ENCODE assay signal across 31 mouse cellular contexts in genomic region chr9:56086524-56086923, GRCm38 (mm10).
"Had no signal": no experiment of that assay in that cellular context is flagged by ENCODE, and none has a peak within 500 bp of the region (broad histone marks: within the 10 kb centered on the region; RNA-seq: fewer than 3 reads in every experiment).

No protein-coding gene starts in this region.

- ATAC-seq: liver, embryonic 12.5 days; liver, postnatal 0 days; lung, postnatal 0 days; midbrain, embryonic 13.5 days; midbrain, embryonic 15.5 days; midbrain, embryonic 16.5 days had no signal

- H3K27me3 ChIP-seq: limb, embryonic 12.5 days; limb, embryonic 13.5 days; limb, embryonic 15.5 days; liver, embryonic 12.5 days; liver, embryonic 13.5 days; liver, embryonic 15.5 days; lung, embryonic 15.5 days; midbrain, embryonic 12.5 days; midbrain, embryonic 13.5 days; midbrain, embryonic 15.5 days; neural tube, embryonic 12.5 days had no signal

- H3K9ac ChIP-seq: limb, embryonic 12.5 days; limb, embryonic 13.5 days; limb, embryonic 15.5 days; liver, embryonic 12.5 days; liver, embryonic 13.5 days; liver, embryonic 14.5 days; liver, embryonic 15.5 days; liver, postnatal 0 days; lung, embryonic 14.5 days; lung, embryonic 15.5 days; midbrain, embryonic 12.5 days; midbrain, embryonic 13.5 days; midbrain, embryonic 15.5 days; neural tube, embryonic 12.5 days had no signal

- H3K4me2 ChIP-seq: limb, embryonic 12.5 days; limb, embryonic 13.5 days; limb, embryonic 15.5 days; liver, embryonic 11.5 days; liver, embryonic 12.5 days; liver, embryonic 13.5 days; liver, embryonic 15.5 days; lung, embryonic 14.5 days; lung, embryonic 15.5 days; midbrain, embryonic 11.5 days; midbrain, embryonic 12.5 days; midbrain, embryonic 13.5 days; midbrain, embryonic 15.5 days; neural tube, embryonic 12.5 days had no signal

- H3K36me3 ChIP-seq: limb, embryonic 10.5 days; limb, embryonic 12.5 days; limb, embryonic 13.5 days; limb, embryonic 15.5 days; liver, embryonic 12.5 days; liver, embryonic 13.5 days; liver, embryonic 15.5 days; lung, embryonic 15.5 days; midbrain, embryonic 15.5 days; neural tube, embryonic 12.5 days had no signal

- H3K4me1 ChIP-seq: liver, embryonic 15.5 days had no signal

- H3K4me3 ChIP-seq: limb, embryonic 10.5 days; limb, embryonic 12.5 days; limb, embryonic 13.5 days; limb, embryonic 15.5 days; liver, embryonic 12.5 days; liver, embryonic 13.5 days; liver, embryonic 15.5 days; lung, embryonic 15.5 days; megakaryocyte, embryonic 14.5 days; midbrain, embryonic 10.5 days; midbrain, embryonic 12.5 days; midbrain, embryonic 13.5 days; midbrain, embryonic 15.5 days; neural tube, embryonic 12.5 days had no signal

- H3K9me3 ChIP-seq: limb, embryonic 10.5 days; limb, embryonic 12.5 days; limb, embryonic 13.5 days; limb, embryonic 15.5 days; liver, embryonic 12.5 days; liver, embryonic 13.5 days; liver, embryonic 15.5 days; lung, embryonic 15.5 days; megakaryocyte, embryonic 14.5 days; midbrain, embryonic 10.5 days; midbrain, embryonic 12.5 days; midbrain, embryonic 13.5 days; midbrain, embryonic 15.5 days; neural tube, embryonic 12.5 days had no signal

- DNase-seq: left cerebral cortex, postnatal 4 days; liver; liver, embryonic 13.5 days; liver, postnatal 0 days; lung, adult 18-20 months; lung, adult 2 months; lung, embryonic 14.5 days; lung, postnatal 10 days; lung, postnatal 14 days; lung, postnatal 36 days; lung, postnatal 4 days; midbrain, embryonic 14.5 days had no signal

- H3K27ac ChIP-seq: limb, embryonic 10.5 days; limb, embryonic 12.5 days; limb, embryonic 13.5 days; limb, embryonic 15.5 days; liver, embryonic 12.5 days; liver, embryonic 13.5 days; liver, embryonic 14.5 days; liver, embryonic 15.5 days; lung, embryonic 15.5 days; macrophage; midbrain, embryonic 10.5 days; midbrain, embryonic 12.5 days; midbrain, embryonic 13.5 days; midbrain, embryonic 15.5 days; neural tube, embryonic 12.5 days had no signal
